Mouse (Mus musculus) spleen, postnatal 4 days (tissue): ENCODE measurements around the gene Rhobtb1.
A peak's percentile ranks its signal among the peaks of the same experiment; 100 is the strongest.

ENCODE experiments used
- DNase-seq, 2 experiments: peaks; one replicate each; pipeline ENCODE4 v3.0.0; 2022; ENCODE audit warnings: low spot score in 2 of 2

The Rhobtb1 gene

GRCm38 (mm10) chr10:69163216-69163615, 12.0 kb downstream of the Rhobtb1 start:
- DNase-seq = no peak

DNA sequence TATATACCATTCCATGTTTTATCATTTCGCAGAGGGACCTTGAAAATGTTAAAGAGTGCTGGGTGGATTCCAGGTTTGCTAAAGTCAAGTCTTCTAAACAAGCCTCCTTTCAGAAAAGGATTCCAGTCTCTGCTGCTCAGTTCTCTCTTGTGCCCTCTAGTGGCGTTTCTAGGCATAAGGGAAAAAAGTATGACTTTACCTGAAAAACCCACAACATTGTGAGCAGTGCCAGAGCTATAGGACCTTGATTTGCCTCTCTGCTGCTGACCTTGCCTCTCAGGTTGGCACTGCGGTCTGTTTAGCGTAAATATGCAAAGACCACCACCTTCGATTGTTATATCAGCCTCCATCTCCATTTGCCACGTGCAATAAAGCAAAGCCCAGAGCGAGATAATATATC, 13.9 kb downstream of the Rhobtb1 start:
- no peak for DNase-seq

DNA sequence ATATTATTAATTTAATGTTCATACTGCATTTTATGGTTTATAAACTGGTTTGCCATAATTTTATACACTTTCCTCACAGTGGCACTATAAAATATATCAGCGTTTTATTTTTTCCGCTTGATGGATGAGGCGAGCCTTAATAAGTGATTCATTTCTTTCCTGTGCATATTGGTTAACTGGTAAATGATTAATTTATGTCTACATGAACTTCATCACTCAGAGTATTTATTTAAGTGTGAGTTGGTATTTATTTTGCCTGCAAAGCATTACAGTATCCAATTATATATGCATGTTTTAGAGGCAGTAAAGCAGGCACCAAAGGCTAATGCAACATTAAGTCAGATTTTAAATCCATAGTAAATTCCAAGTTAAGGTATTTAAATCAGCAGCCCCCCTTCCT, 14.6 kb downstream of the Rhobtb1 start:
- DNase-seq = no peak

- no peak for DNase-seq
These were observed 15.3 kb downstream of the Rhobtb1 start for GRCm38 (mm10) chr10:69166514-69166913.

GRCm38 (mm10) chr10:69172412-69172811, 21.2 kb downstream of the Rhobtb1 start:
- no peak for DNase-seq

DNA sequence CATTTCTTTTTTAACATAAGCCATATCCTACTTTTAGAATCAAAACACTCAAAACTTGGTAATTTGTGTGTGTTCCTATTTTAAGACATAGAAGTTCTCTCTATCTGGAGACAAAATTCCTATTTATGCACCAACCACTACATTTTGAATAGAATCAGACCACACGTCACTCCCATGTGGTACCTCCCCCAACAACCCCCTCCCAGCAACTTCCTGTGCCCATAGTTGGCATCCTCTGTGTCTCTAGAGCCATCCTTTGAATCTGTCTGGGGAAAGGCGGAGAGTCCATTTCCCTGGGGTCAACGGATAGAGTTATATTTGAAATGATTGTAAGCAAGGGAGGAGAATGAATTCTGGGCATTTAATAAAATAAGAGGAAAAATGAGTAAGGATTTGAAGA, 24.9 kb downstream of the Rhobtb1 start:
- no peak for DNase-seq

- DNase-seq = no peak
These were observed 28.1 kb downstream of the Rhobtb1 start for GRCm38 (mm10) chr10:69179341-69179740.

DNA sequence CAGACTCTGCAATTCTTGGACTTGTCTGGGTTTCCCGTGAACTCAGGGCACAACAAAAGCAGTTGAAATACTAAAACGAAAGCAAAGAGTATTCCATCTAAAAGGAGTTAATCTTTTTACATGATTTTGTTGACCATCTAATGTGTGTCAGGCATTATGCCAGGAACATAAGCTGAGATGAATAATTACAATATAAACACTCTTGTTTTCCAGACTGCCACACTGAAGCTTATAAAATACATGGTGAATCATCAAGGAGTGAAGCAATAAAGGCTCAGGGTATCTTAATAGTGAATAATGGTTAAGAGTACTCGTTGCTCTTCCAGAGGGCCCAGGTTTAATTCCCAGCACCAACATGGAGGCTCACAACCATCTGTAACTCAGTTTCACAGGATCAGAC, 29.8 kb downstream of the Rhobtb1 start:
- DNase-seq = no peak

DNA sequence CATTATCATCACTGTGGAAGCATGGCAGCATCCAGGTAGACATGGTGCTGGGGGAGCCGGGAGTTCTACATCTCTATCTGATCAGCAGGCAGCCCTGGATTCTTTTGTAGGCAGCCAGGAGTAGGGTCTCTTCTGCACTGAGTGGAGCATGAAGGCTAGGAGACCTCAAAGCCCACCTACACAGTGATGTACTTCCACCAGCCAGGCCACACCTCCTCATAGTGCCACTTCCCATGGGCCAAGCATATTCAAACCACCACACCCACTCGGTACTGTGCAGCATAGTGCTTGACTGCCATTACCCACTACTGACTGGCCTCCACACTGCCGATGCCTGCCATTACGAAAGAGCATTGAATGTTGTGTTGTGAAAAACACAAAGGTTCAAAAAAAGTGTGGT, 33.7 kb downstream of the Rhobtb1 start:
- DNase-seq = no peak

DNA sequence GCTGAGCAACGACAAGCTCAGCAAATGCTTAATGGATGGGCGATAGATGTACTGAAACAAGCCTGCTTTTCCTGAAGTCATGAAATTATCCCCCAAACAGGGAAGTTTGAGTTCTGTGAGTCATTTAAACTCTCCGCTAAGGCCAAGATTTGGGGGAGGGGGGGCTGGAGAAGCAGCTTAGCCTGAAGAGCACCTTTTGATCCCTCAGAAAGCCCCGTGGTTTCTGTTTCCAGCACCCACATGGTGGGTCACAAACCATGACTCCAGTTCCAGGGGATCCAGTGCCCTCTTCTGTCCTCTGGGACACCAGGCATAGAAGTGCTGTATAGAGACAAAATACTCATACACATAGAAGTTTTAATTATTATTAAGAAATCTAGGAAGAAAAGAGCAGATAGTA, 34.2 kb downstream of the Rhobtb1 start:
- no peak for DNase-seq

- DNase-seq = peak; percentile 36 to 72
These were observed 35.0 kb downstream of the Rhobtb1 start for GRCm38 (mm10) chr10:69185894-69186893.

GRCm38 (mm10) chr10:69187773-69188443, 36.7 kb downstream of the Rhobtb1 start:
- no peak for DNase-seq

GRCm38 (mm10) chr10:69190434-69191160, 39.4 kb downstream of the Rhobtb1 start:
- no peak for DNase-seq

- DNase-seq = no peak
These were observed 41.0 kb downstream of the Rhobtb1 start for GRCm38 (mm10) chr10:69192266-69192665.

DNA sequence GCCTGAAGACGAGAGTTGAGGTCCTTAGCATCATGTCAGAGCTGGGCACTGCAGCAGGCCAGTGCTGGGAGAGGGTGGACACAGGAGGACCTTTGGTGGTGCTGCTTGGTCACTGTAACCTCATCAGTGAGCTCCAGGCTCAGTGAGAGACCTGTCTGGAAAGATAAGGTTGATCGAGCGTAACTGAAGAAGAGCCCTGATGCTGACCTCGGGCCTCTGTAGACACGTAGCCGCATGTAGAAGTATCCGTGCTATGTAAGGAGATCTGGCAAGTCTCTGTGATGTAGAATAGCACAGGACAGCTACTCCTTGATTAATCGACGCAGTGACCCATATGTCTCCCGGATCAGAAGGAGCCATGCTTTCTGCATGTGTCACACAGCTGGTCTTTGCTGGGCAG, 42.5 kb downstream of the Rhobtb1 start:
- no peak for DNase-seq

GRCm38 (mm10) chr10:69204677-69205400, 53.6 kb downstream of the Rhobtb1 start:
- DNase-seq = no peak

GRCm38 (mm10) chr10:69206081-69206480, 54.8 kb downstream of the Rhobtb1 start:
- DNase-seq = no peak

- DNase-seq = no peak
These were observed 56.2 kb downstream of the Rhobtb1 start for GRCm38 (mm10) chr10:69207481-69207880.

- no peak for DNase-seq
These were observed 56.9 kb downstream of the Rhobtb1 start for GRCm38 (mm10) chr10:69207981-69208630.

DNA sequence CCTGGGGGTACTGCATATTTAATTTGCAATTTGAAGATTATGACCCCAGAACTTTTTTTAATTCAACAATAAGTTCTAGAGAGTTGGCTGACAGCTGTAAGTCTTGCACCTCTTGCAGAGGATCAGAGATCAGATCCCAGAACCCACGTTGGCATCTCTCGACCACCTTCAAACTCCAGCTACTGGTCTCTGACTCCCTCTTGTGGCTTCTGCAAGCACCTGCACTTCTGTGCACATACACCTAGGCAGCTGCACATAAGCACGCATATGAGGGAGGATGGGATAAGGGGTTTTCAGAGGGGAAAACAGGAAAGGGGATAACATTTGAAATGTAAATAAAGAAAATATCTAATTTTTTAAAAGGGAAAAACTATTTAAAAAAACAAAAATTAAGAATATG, 57.5 kb downstream of the Rhobtb1 start:
- DNase-seq = no peak

- DNase-seq = no peak
These were observed 58.8 kb downstream of the Rhobtb1 start for GRCm38 (mm10) chr10:69210006-69210405.
